Mouse (Mus musculus): Measurements from ENCODE around the gene Vrk2. TPM values are rescaled to one million over a fixed set of nuclear protein-coding genes. Genes with fewer than 3 reads are reported as not detected.
A peak's percentile ranks its signal among the peaks of the same experiment; 100 is the strongest.

Vrk2 gene
- total RNA-seq, 1 experiment, result 5.7 TPM

- in situ Hi-C loops (cut with MboI; ENCODE audit: low sequenced_read_pairs in 2 of 2, unreplicated experiment in 2 of 2), result no loop called here
- Histone ChIP-seq H3K4me1 (ENCODE audit: control insufficient read depth in 2 of 2, insufficient read depth in 2 of 2, low read length in 2 of 2, poor library complexity in 1 of 2) (0 out of 4 replicates have a peak, but pooled peaks cover 0 to 2% of the 10 kb centered on the region in 2 experiments), H3K9ac (ENCODE audit: insufficient read depth, low read depth, low read length, poor library complexity, severe bottlenecking) (no peak overlapping the region), H3K4me3 (ENCODE audit: insufficient read depth in 1 of 2, low read depth in 1 of 2, low read length in 2 of 2, poor library complexity in 1 of 2, severe bottlenecking in 1 of 2) (no peak overlapping the region), H3K9me3 (ENCODE audit: control insufficient read depth, insufficient read depth, low read depth, low read length) (no peaks in the 10 kb centered on the region), H3K36me3 (ENCODE audit: control insufficient read depth, insufficient read depth, low read length, poor library complexity, severe bottlenecking) (no peaks in the 10 kb centered on the region), H3K27ac (ENCODE audit: insufficient read depth, low read depth, low read length, poor library complexity, severe bottlenecking) (no peak overlapping the region)
- no peak for DNase-seq (ENCODE audit: low read depth, low spot score)
- TF ChIP-seq CHD2 (IDR thresholded peaks at IDR 0.05; ENCODE audit: low read depth, low read length) (no peak), ZC3H11A (IDR thresholded peaks at IDR 0.05; ENCODE audit: borderline replicate concordance, low read depth, low read length) (no peak), ZNF384 (IDR thresholded peaks at IDR 0.05; ENCODE audit: low read depth, low read length) (no peak), MAFK (IDR thresholded peaks at IDR 0.05; ENCODE audit: insufficient read depth, low read depth, low read length) (no peak), HCFC1 (IDR thresholded peaks at IDR 0.05; ENCODE audit: borderline replicate concordance, insufficient read depth, low read length) (no peak)
Measured at GRCm38 (mm10) chr11:26450636-26451035, 143.2 kb downstream of the Vrk2 start.

DNA sequence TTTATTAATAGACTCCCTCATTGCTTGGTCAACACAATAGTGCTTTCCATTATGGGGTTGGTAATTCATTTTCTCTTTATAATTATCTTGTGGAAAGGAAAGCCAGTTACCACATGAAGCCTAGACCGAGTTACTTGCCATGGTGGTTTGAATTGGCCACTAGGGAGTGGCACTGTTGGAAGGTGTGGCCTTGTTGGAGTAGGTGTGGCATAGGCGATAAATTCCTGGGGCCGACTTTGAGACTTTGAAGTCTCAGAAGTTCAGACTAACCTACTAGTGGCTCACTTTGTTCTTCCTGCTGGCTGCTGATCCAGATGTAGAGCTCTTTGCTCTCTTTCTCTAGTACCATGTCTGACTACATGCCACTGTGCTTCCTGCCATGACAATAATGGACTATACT, 144.0 kb downstream of the Vrk2 start:
- Histone ChIP-seq H3K9me3 (ENCODE audit: control insufficient read depth, insufficient read depth, low read depth, low read length) (no peaks in the 10 kb centered on the region), H3K27ac (ENCODE audit: insufficient read depth, low read depth, low read length, poor library complexity, severe bottlenecking) (no peak overlapping the region), H3K4me3 (ENCODE audit: insufficient read depth in 1 of 2, low read depth in 1 of 2, low read length in 2 of 2, poor library complexity in 1 of 2, severe bottlenecking in 1 of 2) (no peak overlapping the region), H3K4me1 (ENCODE audit: control insufficient read depth in 2 of 2, insufficient read depth in 2 of 2, low read length in 2 of 2, poor library complexity in 1 of 2) (0 out of 4 replicates have a peak, but pooled peaks cover 0 to 2% of the 10 kb centered on the region in 2 experiments), H3K9ac (ENCODE audit: insufficient read depth, low read depth, low read length, poor library complexity, severe bottlenecking) (no peak overlapping the region), H3K36me3 (ENCODE audit: control insufficient read depth, insufficient read depth, low read length, poor library complexity, severe bottlenecking) (no peaks in the 10 kb centered on the region)
- TF ChIP-seq ZNF384 (IDR thresholded peaks at IDR 0.05; ENCODE audit: low read depth, low read length), result no peak
- TF ChIP-seq ZC3H11A (IDR thresholded peaks at IDR 0.05; ENCODE audit: borderline replicate concordance, low read depth, low read length), result no peak
- TF ChIP-seq MAFK (IDR thresholded peaks at IDR 0.05; ENCODE audit: insufficient read depth, low read depth, low read length), result no peak
- no peak for TF ChIP-seq CHD2 (IDR thresholded peaks at IDR 0.05; ENCODE audit: low read depth, low read length)
- no peak for TF ChIP-seq HCFC1 (IDR thresholded peaks at IDR 0.05; ENCODE audit: borderline replicate concordance, insufficient read depth, low read length)
- in situ Hi-C loops (cut with MboI; ENCODE audit: low sequenced_read_pairs in 2 of 2, unreplicated experiment in 2 of 2), result no loop called here
- no peak for DNase-seq (ENCODE audit: low read depth, low spot score)

DNA sequence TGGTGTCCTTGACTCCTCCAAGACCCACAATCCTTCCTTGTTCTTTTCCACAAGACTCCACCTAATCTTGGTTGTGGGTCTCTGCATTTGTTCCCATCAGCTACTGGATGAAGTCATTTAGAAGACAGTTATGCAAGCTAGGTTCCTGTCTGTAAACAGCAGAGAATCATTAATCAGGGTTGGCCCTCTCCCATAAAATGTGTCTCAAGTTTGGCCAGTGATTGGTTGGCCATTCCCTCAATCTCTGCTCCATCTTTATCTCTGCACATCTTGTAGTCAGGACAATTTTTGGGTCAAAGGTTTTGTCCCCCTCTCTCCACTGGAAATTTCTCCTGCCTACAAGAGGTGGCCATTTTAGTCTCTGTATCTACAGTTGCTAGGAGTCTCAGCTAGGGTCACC, 149.4 kb downstream of the Vrk2 start:
- Histone ChIP-seq H3K9me3 (ENCODE audit: control insufficient read depth, insufficient read depth, low read depth, low read length) (no peaks in the 10 kb centered on the region), H3K9ac (ENCODE audit: insufficient read depth, low read depth, low read length, poor library complexity, severe bottlenecking) (no peak overlapping the region), H3K27ac (ENCODE audit: insufficient read depth, low read depth, low read length, poor library complexity, severe bottlenecking) (no peak overlapping the region), H3K36me3 (ENCODE audit: control insufficient read depth, insufficient read depth, low read length, poor library complexity, severe bottlenecking) (no peaks in the 10 kb centered on the region), H3K4me1 (ENCODE audit: control insufficient read depth in 2 of 2, insufficient read depth in 2 of 2, low read length in 2 of 2, poor library complexity in 1 of 2) (no peaks in the 10 kb centered on the region), H3K4me3 (ENCODE audit: insufficient read depth in 1 of 2, low read depth in 1 of 2, low read length in 2 of 2, poor library complexity in 1 of 2, severe bottlenecking in 1 of 2) (no peak overlapping the region)
- TF ChIP-seq ZNF384 (IDR thresholded peaks at IDR 0.05; ENCODE audit: low read depth, low read length) (no peak), ZC3H11A (IDR thresholded peaks at IDR 0.05; ENCODE audit: borderline replicate concordance, low read depth, low read length) (no peak), CHD2 (IDR thresholded peaks at IDR 0.05; ENCODE audit: low read depth, low read length) (no peak), HCFC1 (IDR thresholded peaks at IDR 0.05; ENCODE audit: borderline replicate concordance, insufficient read depth, low read length) (no peak), MAFK (IDR thresholded peaks at IDR 0.05; ENCODE audit: insufficient read depth, low read depth, low read length) (no peak)
- in situ Hi-C loops (cut with MboI; ENCODE audit: low sequenced_read_pairs in 2 of 2, unreplicated experiment in 2 of 2), result no loop called here
- no peak for DNase-seq (ENCODE audit: low read depth, low spot score)

GRCm38 (mm10) chr11:26441121-26441520, 152.7 kb downstream of the Vrk2 start:
- TF ChIP-seq HCFC1 (IDR thresholded peaks at IDR 0.05; ENCODE audit: borderline replicate concordance, insufficient read depth, low read length) (no peak), ZC3H11A (IDR thresholded peaks at IDR 0.05; ENCODE audit: borderline replicate concordance, low read depth, low read length) (no peak), MAFK (IDR thresholded peaks at IDR 0.05; ENCODE audit: insufficient read depth, low read depth, low read length) (no peak), ZNF384 (IDR thresholded peaks at IDR 0.05; ENCODE audit: low read depth, low read length) (no peak), CHD2 (IDR thresholded peaks at IDR 0.05; ENCODE audit: low read depth, low read length) (no peak)
- no peak overlapping the region for H3K4me3 ChIP-seq (ENCODE audit: insufficient read depth in 1 of 2, low read depth in 1 of 2, low read length in 2 of 2, poor library complexity in 1 of 2, severe bottlenecking in 1 of 2)
- DNase-seq (ENCODE audit: low read depth, low spot score), result no peak
- no peaks in the 10 kb centered on the region for H3K9me3 ChIP-seq (ENCODE audit: control insufficient read depth, insufficient read depth, low read depth, low read length)
- no peaks in the 10 kb centered on the region for H3K36me3 ChIP-seq (ENCODE audit: control insufficient read depth, insufficient read depth, low read length, poor library complexity, severe bottlenecking)
- H3K4me1 ChIP-seq (ENCODE audit: control insufficient read depth in 2 of 2, insufficient read depth in 2 of 2, low read length in 2 of 2, poor library complexity in 1 of 2), result no peaks in the 10 kb centered on the region
- no peak overlapping the region for H3K27ac ChIP-seq (ENCODE audit: insufficient read depth, low read depth, low read length, poor library complexity, severe bottlenecking)
- H3K9ac ChIP-seq (ENCODE audit: insufficient read depth, low read depth, low read length, poor library complexity, severe bottlenecking), result no peak overlapping the region
- in situ Hi-C loops (cut with MboI; ENCODE audit: low sequenced_read_pairs in 2 of 2, unreplicated experiment in 2 of 2), result no loop called here

- Histone ChIP-seq H3K9ac (ENCODE audit: insufficient read depth, low read depth, low read length, poor library complexity, severe bottlenecking) (no peak overlapping the region), H3K27ac (ENCODE audit: insufficient read depth, low read depth, low read length, poor library complexity, severe bottlenecking) (no peak overlapping the region), H3K36me3 (ENCODE audit: control insufficient read depth, insufficient read depth, low read length, poor library complexity, severe bottlenecking) (no peaks in the 10 kb centered on the region), H3K4me1 (ENCODE audit: control insufficient read depth in 2 of 2, insufficient read depth in 2 of 2, low read length in 2 of 2, poor library complexity in 1 of 2) (no peaks in the 10 kb centered on the region), H3K9me3 (ENCODE audit: control insufficient read depth, insufficient read depth, low read depth, low read length) (no peaks in the 10 kb centered on the region), H3K4me3 (ENCODE audit: insufficient read depth in 1 of 2, low read depth in 1 of 2, low read length in 2 of 2, poor library complexity in 1 of 2, severe bottlenecking in 1 of 2) (0 out of 4 replicates have a peak overlapping the region, but pooled peaks of 1 of the 2 experiments have one; percentile 21)
- DNase-seq (ENCODE audit: low read depth, low spot score), result no peak
- TF ChIP-seq HCFC1 (IDR thresholded peaks at IDR 0.05; ENCODE audit: borderline replicate concordance, insufficient read depth, low read length), result no peak
- no peak for TF ChIP-seq CHD2 (IDR thresholded peaks at IDR 0.05; ENCODE audit: low read depth, low read length)
- TF ChIP-seq ZNF384 (IDR thresholded peaks at IDR 0.05; ENCODE audit: low read depth, low read length), result no peak
- TF ChIP-seq ZC3H11A (IDR thresholded peaks at IDR 0.05; ENCODE audit: borderline replicate concordance, low read depth, low read length), result no peak
- TF ChIP-seq MAFK (IDR thresholded peaks at IDR 0.05; ENCODE audit: insufficient read depth, low read depth, low read length), result no peak
- in situ Hi-C loops (cut with MboI; ENCODE audit: low sequenced_read_pairs in 2 of 2, unreplicated experiment in 2 of 2), result no loop called here
Measured at GRCm38 (mm10) chr11:26437818-26438217, 156.0 kb downstream of the Vrk2 start.
